Mouse (Mus musculus) MEL (cell line): ENCODE data around the gene Plekhg3. TPM values are rescaled to one million over a fixed set of nuclear protein-coding genes. Genes with fewer than 3 reads are reported as not detected.

Experiments
- DNase-seq: peaks from one replicate; pipeline ENCODE4 v3.0.0; 2011; ENCODE audit warnings: low read depth, low spot score
- H3K27ac ChIP-seq: 2 replicates; pipeline ENCODE4 v1.5.1; 2012; ENCODE audit warnings: low read depth, mild to moderate bottlenecking, control low read depth, low read length, moderate library complexity; ENCODE audit not compliant: control insufficient read depth
- H3K27me3 ChIP-seq, 2 experiments: fragments of 150-350 bp in 1 of 2; sonication (generic) in 1 of 2; 2 replicates each; pipeline ENCODE4 v1.6.1; 2012; ENCODE audit warnings: low read length in 2 of 2, mild to moderate bottlenecking in 2 of 2, improper control_type of control experiment in 1 of 2, moderate library complexity in 1 of 2; ENCODE audit not compliant: insufficient read depth in 2 of 2, control insufficient read depth in 1 of 2
- H3K36me3 ChIP-seq, 2 experiments: 2 replicates each; pipeline ENCODE4 v1.6.1; 2012 to 2014; ENCODE audit warnings: low read length in 2 of 2, improper control_type of control experiment in 1 of 2, inconsistent platforms in 1 of 2, mild to moderate bottlenecking in 1 of 2; ENCODE audit not compliant: insufficient read depth in 2 of 2, control insufficient read depth in 1 of 2
- H3K4me1 ChIP-seq, 2 experiments: fragments of 150-350 bp in 1 of 2; sonication (generic) in 1 of 2; 2 replicates each; pipeline ENCODE4 v1.6.1; 2012; ENCODE audit warnings: low read length in 2 of 2, improper control_type of control experiment in 1 of 2, mild to moderate bottlenecking in 1 of 2; ENCODE audit not compliant: insufficient read depth in 2 of 2, control insufficient read depth in 1 of 2
- H3K4me3 ChIP-seq, 2 experiments: fragments of 150-350 bp in 1 of 2; sonication (generic) in 1 of 2; 2 replicates each; pipeline ENCODE4 v1.5.1; 2012; ENCODE audit warnings: low read depth in 2 of 2, low read length in 2 of 2, mild to moderate bottlenecking in 2 of 2, moderate library complexity in 2 of 2, control low read depth in 1 of 2, improper control_type of control experiment in 1 of 2; ENCODE audit not compliant: control insufficient read depth in 1 of 2, insufficient read depth in 1 of 2
- H3K79me2 ChIP-seq: 2 replicates; pipeline ENCODE4 v1.6.1; 2012; ENCODE audit warnings: mild to moderate bottlenecking, low read length, moderate library complexity; ENCODE audit not compliant: control insufficient read depth, poor library complexity, insufficient read depth
- H3K9ac ChIP-seq: 2 replicates; pipeline ENCODE4 v1.6.1; 2012; ENCODE audit warnings: low read depth, mild to moderate bottlenecking, control low read depth, low read length, moderate library complexity; ENCODE audit not compliant: control insufficient read depth, poor library complexity, severe bottlenecking
- H3K9me3 ChIP-seq: fragments of 150-350 bp; sonication (generic); replicated peaks from 2 replicates; pipeline ENCODE4 v1.6.1; 2012; ENCODE audit warnings: mild to moderate bottlenecking, low read length, improper control_type of control experiment, moderate library complexity; ENCODE audit not compliant: insufficient read depth
- CHD1 ChIP-seq: IDR thresholded peaks from 2 replicates; pipeline ENCODE4 v1.6.1; 2012; ENCODE audit warnings: low read depth, mild to moderate bottlenecking, inconsistent platforms, low read length, improper control_type of control experiment
- CTCF ChIP-seq, 3 experiments: IDR thresholded peaks in 2 of 3; conservative IDR thresholded peaks in 1 of 3; 2 replicates each; pipeline ENCODE4 v1.5.1; 2011 to 2012; ENCODE audit warnings: low read length in 3 of 3, low read depth in 2 of 3, mild to moderate bottlenecking in 2 of 3, improper control_type of control experiment in 1 of 3, inconsistent platforms in 1 of 3, mixed read lengths in 1 of 3, moderate library complexity in 1 of 3; ENCODE audit not compliant: control insufficient read depth in 1 of 3, insufficient read depth in 1 of 3, poor library complexity in 1 of 3, severe bottlenecking in 1 of 3
- ELF1 ChIP-seq: IDR thresholded peaks from 2 replicates; pipeline ENCODE4 v1.6.1; 2014; ENCODE audit warnings: low read depth, mild to moderate bottlenecking, inconsistent platforms, low read length, improper control_type of control experiment, moderate library complexity
- ETS1 ChIP-seq: IDR thresholded peaks from 2 replicates; pipeline ENCODE4 v1.6.1; 2012; ENCODE audit warnings: low read depth, mild to moderate bottlenecking, inconsistent platforms, low read length, improper control_type of control experiment, moderate library complexity
- GABPA ChIP-seq: IDR thresholded peaks from 2 replicates; pipeline ENCODE4 v1.6.1; 2012; ENCODE audit warnings: low read depth, mild to moderate bottlenecking, inconsistent platforms, low read length, improper control_type of control experiment, moderate library complexity
- GATA1 ChIP-seq: IDR thresholded peaks from 2 replicates; pipeline ENCODE4 v1.6.1; 2011; ENCODE audit warnings: low read depth, low read length, improper control_type of control experiment
- HCFC1 ChIP-seq: IDR thresholded peaks from 2 replicates; pipeline ENCODE4 v1.6.1; 2012; ENCODE audit warnings: low read depth, mild to moderate bottlenecking, inconsistent platforms, low read length, improper control_type of control experiment, moderate library complexity
- JUND ChIP-seq: IDR thresholded peaks from 2 replicates; pipeline ENCODE4 v1.6.1; 2011; ENCODE audit warnings: low read depth, mild to moderate bottlenecking, improper control_type of control experiment, low read length
- KAT2A ChIP-seq: conservative IDR thresholded peaks from 2 replicates; pipeline ENCODE4 v1.6.1; 2012; ENCODE audit warnings: low read depth, low read length, improper control_type of control experiment, inconsistent platforms
- MAX ChIP-seq: IDR thresholded peaks from 2 replicates; pipeline ENCODE4 v1.6.1; 2011; ENCODE audit warnings: low read length, improper control_type of control experiment
- MAZ ChIP-seq: IDR thresholded peaks from 2 replicates; pipeline ENCODE4 v1.6.1; 2012; ENCODE audit warnings: low read depth, mild to moderate bottlenecking, inconsistent platforms, low read length, improper control_type of control experiment
- MEF2A ChIP-seq: IDR thresholded peaks from 2 replicates; pipeline ENCODE4 v1.6.1; 2014; ENCODE audit warnings: low read depth, mild to moderate bottlenecking, inconsistent platforms, low read length, improper control_type of control experiment; ENCODE audit not compliant: poor library complexity, insufficient replicate concordance, severe bottlenecking; ENCODE audit errors: extremely low read depth
- MYC ChIP-seq: IDR thresholded peaks from 2 replicates; pipeline ENCODE4 v1.6.1; 2011; ENCODE audit warnings: low read depth, mild to moderate bottlenecking, low read length, improper control_type of control experiment, moderate library complexity
- NELFE ChIP-seq: IDR thresholded peaks from 2 replicates; pipeline ENCODE4 v1.6.1; 2011; ENCODE audit warnings: low read depth, low read length, improper control_type of control experiment
- NRF1 ChIP-seq: IDR thresholded peaks from 2 replicates; pipeline ENCODE4 v1.6.1; 2014; ENCODE audit warnings: low read depth, mild to moderate bottlenecking, inconsistent platforms, low read length, improper control_type of control experiment, moderate library complexity; ENCODE audit not compliant: poor library complexity, insufficient read depth, severe bottlenecking
- RAD21 ChIP-seq: IDR thresholded peaks from 2 replicates; pipeline ENCODE4 v1.6.1; 2011; ENCODE audit warnings: mild to moderate bottlenecking, low read depth, low read length, improper control_type of control experiment
- RCOR1 ChIP-seq: IDR thresholded peaks from 2 replicates; pipeline ENCODE4 v1.6.1; 2012; ENCODE audit warnings: low read depth, mild to moderate bottlenecking, inconsistent platforms, low read length, improper control_type of control experiment
- SMC3 ChIP-seq: IDR thresholded peaks from 2 replicates; pipeline ENCODE4 v1.6.1; 2011; ENCODE audit warnings: low read depth, low read length, improper control_type of control experiment
- TAL1 ChIP-seq: IDR thresholded peaks from 2 replicates; pipeline ENCODE4 v1.6.1; 2012; ENCODE audit warnings: mild to moderate bottlenecking, inconsistent platforms, low read length, moderate library complexity, mixed read lengths
- TBP ChIP-seq: IDR thresholded peaks from 2 replicates; pipeline ENCODE4 v1.8.0; 2011; ENCODE audit warnings: low read depth, low read length, improper control_type of control experiment
- UBTF ChIP-seq: IDR thresholded peaks from 2 replicates; pipeline ENCODE4 v1.6.1; 2012; ENCODE audit warnings: low read depth, mild to moderate bottlenecking, inconsistent platforms, low read length, improper control_type of control experiment, moderate library complexity, borderline replicate concordance; ENCODE audit not compliant: insufficient read depth
- USF1 ChIP-seq: IDR thresholded peaks from 2 replicates; pipeline ENCODE4 v1.6.1; 2014; ENCODE audit warnings: low read depth, mild to moderate bottlenecking, inconsistent platforms, low read length, improper control_type of control experiment, moderate library complexity
- ZC3H11A ChIP-seq: IDR thresholded peaks from 2 replicates; pipeline ENCODE4 v1.6.1; 2012; ENCODE audit warnings: low read depth, mild to moderate bottlenecking, inconsistent platforms, low read length, improper control_type of control experiment
- ZKSCAN1 ChIP-seq: IDR thresholded peaks from 2 replicates; pipeline ENCODE4 v1.6.1; 2012; ENCODE audit warnings: low read depth, mild to moderate bottlenecking, inconsistent platforms, low read length, improper control_type of control experiment, moderate library complexity
- ZMIZ1 ChIP-seq: IDR thresholded peaks from 2 replicates; pipeline ENCODE4 v1.6.1; 2012; ENCODE audit warnings: low read depth, mild to moderate bottlenecking, inconsistent platforms, low read length, improper control_type of control experiment, moderate library complexity
- ZNF384 ChIP-seq: IDR thresholded peaks from 2 replicates; pipeline ENCODE4 v1.6.1; 2012; ENCODE audit warnings: low read depth, mild to moderate bottlenecking, inconsistent platforms, low read length, improper control_type of control experiment
- polyA plus RNA-seq, 2 experiments: library from polyadenylated mRNA; stranded (reverse) in 1 of 2; unstranded in 1 of 2; fragments of >175 nt in 1 of 2; fragments of >200 nt in 1 of 2; gene quantifications; 2 replicates each; pipeline versions ENCODE4 v1.2.1 to v1.2.4; 2012; ENCODE audit warnings: low replicate concordance in 2 of 2, low read depth in 1 of 2; ENCODE audit not compliant: insufficient read length in 2 of 2, insufficient read depth in 1 of 2, missing spikeins in 1 of 2
- total RNA-seq: library from RNA; depleted of rRNA; stranded (reverse); fragments of 300-350 nt; gene quantifications from 2 replicates; pipeline ENCODE4 v1.2.3, GENCODE M21; 2012

The Plekhg3 gene
- total and polyA plus RNA-seq, 3 experiments: 0.92 to 7.0 TPM; not detected in 1

- Histone ChIP-seq H3K36me3 (no peaks in the 10 kb centered on the region), H3K27ac (no peak overlapping the region), H3K79me2 (no peaks in the 10 kb centered on the region), H3K4me3 (no peak overlapping the region), H3K9me3 (no peaks in the 10 kb centered on the region), H3K27me3 (no peaks in the 10 kb centered on the region), H3K4me1 (peaks cover 0 to 10% of the 10 kb centered on the region in 2 experiments; a peak in 2 of 4 replicates), H3K9ac (no peak overlapping the region)
- DNase-seq: no peak
- no peak for TF ChIP-seq SMC3
- no peak for TF ChIP-seq NRF1
- TF ChIP-seq JUND: no peak
- TF ChIP-seq MYC: no peak
- no peak for TF ChIP-seq HCFC1
- TF ChIP-seq GATA1: no peak
Observed at GRCm38 (mm10) chr12:76583454-76583853, 52.8 kb downstream of the Plekhg3 start.

- H3K36me3 ChIP-seq: no peaks in the 10 kb centered on the region
- TF ChIP-seq SMC3 (peak; percentile 41), MAZ (no peak), MYC (no peak), ZNF384 (no peak), ZC3H11A (peak; percentile 39; the same call in 1 of the 2 replicates), RCOR1 (no peak), RAD21 (peak; percentile 37), GATA1 (no peak), CTCF (IDR thresholded peaks at IDR 0.05 in 2 of 3, conservative IDR thresholded peaks at IDR 0.05 in 1 of 3; ENCODE audit: control insufficient read depth in 1 of 3, insufficient read depth in 1 of 3, low read depth in 2 of 3, low read length in 3 of 3, poor library complexity in 1 of 3, severe bottlenecking in 1 of 3) (peak; percentile 44 to 48 (median 45))
- peak; percentile 44 for DNase-seq
- H3K27ac ChIP-seq: no peak overlapping the region
- H3K4me3 ChIP-seq: no peak overlapping the region
- H3K9me3 ChIP-seq: no peaks in the 10 kb centered on the region
- H3K4me1 ChIP-seq: peaks cover 0 to 8% of the 10 kb centered on the region in 2 experiments; a peak in 1 of 4 replicates
- H3K79me2 ChIP-seq: no peaks in the 10 kb centered on the region
- H3K9ac ChIP-seq: no peak overlapping the region
- no peaks in the 10 kb centered on the region for H3K27me3 ChIP-seq
Observed at GRCm38 (mm10) chr12:76585028-76585427, 54.3 kb downstream of the Plekhg3 start.

GRCm38 (mm10) chr12:76587357-76587756 is 56.7 kb downstream of the Plekhg3 start:
- no peak overlapping the region for H3K27ac ChIP-seq
- no peaks in the 10 kb centered on the region for H3K79me2 ChIP-seq
- no peaks in the 10 kb centered on the region for H3K9me3 ChIP-seq
- TF ChIP-seq KAT2A: no peak
- no peak for TF ChIP-seq RCOR1
- no peak for TF ChIP-seq ZNF384
- TF ChIP-seq TAL1: no peak
- no peak for TF ChIP-seq UBTF
- no peak for TF ChIP-seq USF1
- no peak for TF ChIP-seq MAX
- no peak for TF ChIP-seq ZMIZ1
- TF ChIP-seq ETS1: no peak
- TF ChIP-seq MEF2A: no peak
- no peak for TF ChIP-seq ZC3H11A
- no peak for TF ChIP-seq NELFE
- TF ChIP-seq GABPA: no peak
- no peak for TF ChIP-seq CHD1
- TF ChIP-seq ELF1: no peak
- no peak for TF ChIP-seq ZKSCAN1
- no peak for TF ChIP-seq TBP
- TF ChIP-seq RAD21: no peak
- TF ChIP-seq SMC3: no peak
- H3K4me3 ChIP-seq: no peak overlapping the region
- peaks cover 0 to 8% of the 10 kb centered on the region in 2 experiments; a peak in 1 of 4 replicates for H3K4me1 ChIP-seq
- H3K9ac ChIP-seq: no peak overlapping the region
- no peaks in the 10 kb centered on the region for H3K27me3 ChIP-seq
- H3K36me3 ChIP-seq: no peaks in the 10 kb centered on the region
- no peak for DNase-seq
